Mouse (Mus musculus) MEL (cell line): ENCODE data around the gene Snx4.
"Not testable (repeated sequence)": the region's sequence is repeated elsewhere in the genome, so short reads cannot be mapped to it uniquely, and the experiment has no call there.

Experiments used
- BHLHE40 ChIP-seq: IDR thresholded peaks from 2 replicates; pipeline ENCODE4 v1.6.1; 2012; ENCODE audit warnings: low read depth, mild to moderate bottlenecking, inconsistent platforms, low read length, improper control_type of control experiment, borderline replicate concordance
- CTCF ChIP-seq, 3 experiments: IDR thresholded peaks in 2 of 3; conservative IDR thresholded peaks in 1 of 3; 2 replicates each; pipeline ENCODE4 v1.5.1; 2011 to 2012; ENCODE audit warnings: low read length in 3 of 3, low read depth in 2 of 3, mild to moderate bottlenecking in 2 of 3, improper control_type of control experiment in 1 of 3, inconsistent platforms in 1 of 3, mixed read lengths in 1 of 3, moderate library complexity in 1 of 3; ENCODE audit not compliant: control insufficient read depth in 1 of 3, insufficient read depth in 1 of 3, poor library complexity in 1 of 3, severe bottlenecking in 1 of 3
- ELF1 ChIP-seq: IDR thresholded peaks from 2 replicates; pipeline ENCODE4 v1.6.1; 2014; ENCODE audit warnings: low read depth, mild to moderate bottlenecking, inconsistent platforms, low read length, improper control_type of control experiment, moderate library complexity
- JUND ChIP-seq: IDR thresholded peaks from 2 replicates; pipeline ENCODE4 v1.6.1; 2011; ENCODE audit warnings: low read depth, mild to moderate bottlenecking, improper control_type of control experiment, low read length
- MAX ChIP-seq: IDR thresholded peaks from 2 replicates; pipeline ENCODE4 v1.6.1; 2011; ENCODE audit warnings: low read length, improper control_type of control experiment
- MXI1 ChIP-seq: IDR thresholded peaks from 2 replicates; pipeline ENCODE4 v1.6.1; 2011; ENCODE audit warnings: mild to moderate bottlenecking, low read depth, low read length, improper control_type of control experiment
- MYB ChIP-seq: IDR thresholded peaks from 2 replicates; pipeline ENCODE4 v1.6.1; 2011; ENCODE audit warnings: mild to moderate bottlenecking, low read depth, low read length, improper control_type of control experiment
- POLR2A ChIP-seq, 2 experiments: IDR thresholded peaks; 2 replicates each; pipeline ENCODE4 v1.6.1; 2011 to 2012; ENCODE audit warnings: low read length in 2 of 2, mild to moderate bottlenecking in 2 of 2, control low read depth in 1 of 2, improper control_type of control experiment in 1 of 2, low read depth in 1 of 2, moderate library complexity in 1 of 2; ENCODE audit not compliant: control insufficient read depth in 1 of 2, insufficient read depth in 1 of 2, poor library complexity in 1 of 2
- POLR2AphosphoS2 ChIP-seq: IDR thresholded peaks from 2 replicates; pipeline ENCODE4 v1.6.1; 2011; ENCODE audit warnings: low read length, improper control_type of control experiment
- RAD21 ChIP-seq: IDR thresholded peaks from 2 replicates; pipeline ENCODE4 v1.6.1; 2011; ENCODE audit warnings: mild to moderate bottlenecking, low read depth, low read length, improper control_type of control experiment
- SIN3A ChIP-seq: IDR thresholded peaks from 2 replicates; pipeline ENCODE4 v1.6.1; 2012; ENCODE audit warnings: low read length, improper control_type of control experiment, inconsistent platforms
- TBP ChIP-seq: IDR thresholded peaks from 2 replicates; pipeline ENCODE4 v1.8.0; 2011; ENCODE audit warnings: low read depth, low read length, improper control_type of control experiment
- UBTF ChIP-seq: IDR thresholded peaks from 2 replicates; pipeline ENCODE4 v1.6.1; 2012; ENCODE audit warnings: low read depth, mild to moderate bottlenecking, inconsistent platforms, low read length, improper control_type of control experiment, moderate library complexity, borderline replicate concordance; ENCODE audit not compliant: insufficient read depth
- ZC3H11A ChIP-seq: IDR thresholded peaks from 2 replicates; pipeline ENCODE4 v1.6.1; 2012; ENCODE audit warnings: low read depth, mild to moderate bottlenecking, inconsistent platforms, low read length, improper control_type of control experiment

- TF ChIP-seq POLR2A (IDR thresholded peaks at IDR 0.05; ENCODE audit: control insufficient read depth in 1 of 2, insufficient read depth in 1 of 2, low read depth in 1 of 2, low read length in 2 of 2, poor library complexity in 1 of 2); SIN3A; BHLHE40; TBP; UBTF; CTCF (IDR thresholded peaks at IDR 0.05 in 2 of 3, conservative IDR thresholded peaks at IDR 0.05 in 1 of 3; ENCODE audit: control insufficient read depth in 1 of 3, insufficient read depth in 1 of 3, low read depth in 2 of 3, low read length in 3 of 3, poor library complexity in 1 of 3, severe bottlenecking in 1 of 3); JUND; MAX; RAD21; POLR2AphosphoS2; ELF1; MYB; MXI1; ZC3H11A: not testable (repeated sequence)
These were observed 33.6 kb upstream of the Snx4 start for GRCm38 (mm10) chr16:33217553-33218085.
